Mouse (Mus musculus): ENCODE measurements around the gene Gm28576.
"Not testable (repeated sequence)": the region's sequence is repeated elsewhere in the genome, so short reads cannot be mapped to it uniquely, and the experiment has no call there.

Gene Gm28576

GRCm38 (mm10) chrY:7722641-7723040 is at the start of gene Gm28576:
Gene Gm28576, plus strand, starts transcription at chrY:7722941.
- DNase-seq (ENCODE audit: low spot score), result not testable (repeated sequence)

Measured in testis, postnatal 10 days (tissue).